Mouse (Mus musculus) heart, embryonic 16.5 days (tissue): ENCODE results near the gene Oxct2b. TPM values are rescaled to one million over a fixed set of nuclear protein-coding genes. Genes with fewer than 3 reads are reported as not detected.
"Not testable (repeated sequence)": the region's sequence is repeated elsewhere in the genome, so short reads cannot be mapped to it uniquely, and the experiment has no call there.

Experiments
- ATAC-seq: fragments of 200-750 bp; cut with Nextera tagmentation; replicated peaks from 2 replicates; pipeline ENCODE4 v1.8.0; 2017; ENCODE audit warnings: moderate number of reproducible peaks; ENCODE audit not compliant: insufficient read depth, low FRiP score; ENCODE audit errors: extremely low read depth
- H3K27ac ChIP-seq: fragments of 300-500 bp; sonication (generic); 2 replicates; pipeline ENCODE4 v1.5.1; 2014; ENCODE audit warnings: mild to moderate bottlenecking, low read length, control low read depth, moderate library complexity
- H3K27me3 ChIP-seq: fragments of 300-500 bp; sonication (generic); 2 replicates; pipeline ENCODE4 v1.6.1; 2014; ENCODE audit warnings: low read length, mixed read lengths; ENCODE audit not compliant: control insufficient read depth, insufficient read depth
- H3K36me3 ChIP-seq: fragments of 300-500 bp; sonication (generic); 2 replicates; pipeline ENCODE4 v1.6.1; 2014; ENCODE audit not compliant: control insufficient read depth, insufficient read depth
- H3K4me1 ChIP-seq: fragments of 300-500 bp; sonication (generic); 2 replicates; pipeline ENCODE4 v1.6.1; 2014; ENCODE audit warnings: low read length, mixed read lengths; ENCODE audit not compliant: control insufficient read depth, insufficient read depth
- H3K4me2 ChIP-seq: fragments of 300-500 bp; sonication (generic); 2 replicates; pipeline ENCODE4 v1.6.1; 2014; ENCODE audit warnings: low read depth, mild to moderate bottlenecking, control low read depth, low read length
- H3K4me3 ChIP-seq: fragments of 300-500 bp; sonication (generic); 2 replicates; pipeline ENCODE4 v1.5.1; 2014; ENCODE audit warnings: mild to moderate bottlenecking, control low read depth, low read length
- H3K9ac ChIP-seq: fragments of 300-500 bp; sonication (generic); 2 replicates; pipeline ENCODE4 v1.6.1; 2014; ENCODE audit warnings: low read length, control low read depth
- H3K9me3 ChIP-seq: fragments of 300-500 bp; sonication (generic); replicated peaks from 2 replicates; pipeline ENCODE4 v1.6.1; 2016; ENCODE audit warnings: low read length; ENCODE audit not compliant: control insufficient read depth
- WGBS: fragments of 180-500 bp; shearing (Covaris S2); extraction: QIAGEN DNeasy Blood & Tissue Kit; methylation state at CpG from one replicate; pipeline ENCODE4 v1.1.7; 2014; 5-methylcytosine and 5-hydroxymethylcytosine counted together
- polyA plus RNA-seq: library from polyadenylated mRNA; unstranded; fragments of >200 nt; fragmentation: Nextera tagmentation; extraction: Ambion mirVana; gene quantifications from 2 replicates; pipeline ENCODE4 v1.2.1, GENCODE M21; 2015

Gene Oxct2b
- polyA plus RNA-seq, 1 experiment from 2014 or later, result not detected

- H3K27me3 ChIP-seq, ATAC-seq, H3K4me2 ChIP-seq, H3K4me1 ChIP-seq, H3K36me3 ChIP-seq, H3K27ac ChIP-seq, H3K4me3 ChIP-seq, H3K9ac ChIP-seq, H3K9me3 ChIP-seq: not testable (repeated sequence)
- WGBS, result 88% methylated on average over 3 of the region's 3 CpGs
Observed at GRCm38 (mm10) chr4:123161251-123161650, 45.2 kb downstream of the Oxct2b start.

DNA sequence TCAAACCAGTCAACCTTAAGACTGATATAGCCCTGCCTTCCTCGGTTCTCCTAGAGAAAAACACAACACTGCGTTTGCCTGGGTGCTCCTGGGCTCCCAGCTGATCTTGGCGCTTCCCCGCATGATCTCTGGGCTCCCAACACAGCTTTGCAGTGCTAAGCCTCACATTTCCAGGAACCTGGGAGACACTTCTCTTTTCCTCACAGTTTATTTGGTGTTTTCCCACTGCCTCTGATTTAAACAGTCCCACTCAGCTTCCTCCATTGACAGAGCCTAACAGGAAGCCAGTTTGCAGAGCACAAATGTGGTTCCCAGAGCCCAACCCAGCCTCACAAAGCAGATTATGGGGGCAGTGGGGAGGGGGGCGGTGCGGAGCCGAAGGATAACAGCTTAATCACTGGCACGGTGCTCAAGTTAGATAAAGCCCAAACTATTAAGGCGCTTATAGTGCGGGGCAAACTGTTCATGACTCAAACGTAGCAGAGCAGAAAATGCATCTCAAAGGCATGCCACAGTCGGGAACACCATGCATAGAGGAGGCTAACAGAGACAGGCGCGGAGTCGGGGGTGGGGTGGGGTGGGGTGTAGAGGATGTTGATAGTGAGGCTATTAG is 46.3 kb downstream of the Oxct2b start:
- Histone ChIP-seq H3K9ac (no peak overlapping the region), H3K27ac (no peak overlapping the region), H3K9me3 (no peaks in the 10 kb centered on the region), H3K36me3 (no peaks in the 10 kb centered on the region), H3K4me3 (no peak overlapping the region), H3K4me2 (peak overlapping the region; percentile 38), H3K4me1 (peaks cover 6% of the 10 kb centered on the region; the same call in 1 of the 2 replicates), H3K27me3 (0 out of 2 replicates have a peak, but pooled peaks cover 2% of the 10 kb centered on the region)
- ATAC-seq, result no peak
- 9% methylated on average over 15 of the region's 15 CpGs for WGBS

DNA sequence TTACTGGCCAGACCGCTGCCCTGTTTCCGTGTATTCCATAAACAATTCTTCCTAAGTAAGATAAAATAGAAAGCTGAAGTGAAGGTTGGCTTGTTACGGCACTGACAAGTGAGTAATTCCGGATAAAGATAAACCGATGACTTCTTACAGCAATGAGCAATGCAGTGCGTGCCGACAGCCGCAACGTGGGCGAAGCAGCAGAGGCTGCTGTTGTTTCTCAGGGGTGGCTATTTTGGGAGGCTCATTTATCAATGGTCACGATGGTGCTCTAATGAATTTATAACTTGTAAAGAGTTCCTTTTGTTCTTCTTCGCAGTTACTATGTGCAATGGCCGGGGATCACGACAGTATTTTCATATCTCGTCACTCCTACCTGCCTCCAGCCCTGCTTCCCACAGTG is 48.1 kb downstream of the Oxct2b start:
- Histone ChIP-seq H3K4me3 (no peak overlapping the region), H3K4me2 (peak overlapping the region; percentile 28), H3K36me3 (no peaks in the 10 kb centered on the region), H3K27ac (no peak overlapping the region), H3K9ac (no peak overlapping the region), H3K27me3 (0 out of 2 replicates have a peak, but pooled peaks cover 2% of the 10 kb centered on the region), H3K9me3 (peaks cover 2% of the 10 kb centered on the region), H3K4me1 (peaks cover 6% of the 10 kb centered on the region; the same call in 1 of the 2 replicates)
- WGBS, result 32% methylated on average over 15 of the region's 15 CpGs
- no peak for ATAC-seq

Other genes starting within 250 kb of the Oxct2b start
- 44.3 and 51.9 TPM in 2 replicates for gene Cap1, start 230.2 kb upstream of the Oxct2b start, polyA plus RNA-seq
- 0.55 and 0.80 TPM in 2 replicates for gene Mfsd2a, start 155.1 kb upstream of the Oxct2b start, polyA plus RNA-seq
- gene Mycl, start 120.6 kb upstream of the Oxct2b start, polyA plus RNA-seq, result 1.3 and 1.9 TPM in 2 replicates
- 9.9 and 11.0 TPM in 2 replicates for gene Trit1, start 99.7 kb upstream of the Oxct2b start, polyA plus RNA-seq
- gene Bmp8b, start 11.1 kb upstream of the Oxct2b start, polyA plus RNA-seq, result 0.30 and 0.45 TPM in 2 replicates
- 58.1 and 58.4 TPM in 2 replicates for gene Ppie, start 23.7 kb downstream of the Oxct2b start, polyA plus RNA-seq
- 0.33 and 0.84 TPM in 2 replicates for gene Hpcal4, start 67.0 kb downstream of the Oxct2b start, polyA plus RNA-seq
- gene Nt5c1a, start 85.2 kb downstream of the Oxct2b start, polyA plus RNA-seq, result 1.4 and 1.7 TPM in 2 replicates
- 13.2 and 13.9 TPM in 2 replicates for gene Heyl, start 117.3 kb downstream of the Oxct2b start, polyA plus RNA-seq
- 55.0 and 60.5 TPM in 2 replicates for gene Pabpc4, start 146.1 kb downstream of the Oxct2b start, polyA plus RNA-seq
- gene Oxct2a, start 207.4 kb downstream of the Oxct2b start, polyA plus RNA-seq, result not detected in 2 replicates
- 0.09 and 0.20 TPM in 2 replicates for gene Bmp8a, start 227.0 kb downstream of the Oxct2b start, polyA plus RNA-seq